Mouse (Mus musculus) layer of hippocampus, adult 9-10 months (tissue): ENCODE results near the gene Spcs1.

Experiments used
- DNase-seq: peaks from one replicate; pipeline ENCODE4 v3.0.0; 2022; ENCODE audit warnings: low spot score

The Spcs1 gene

GRCm38 (mm10) chr14:30949986-30950385, 51.5 kb downstream of the Spcs1 start:
- DNase-seq: no peak
